ENCODE assay signal across 17 mouse cellular contexts in the genomic region with DNA sequence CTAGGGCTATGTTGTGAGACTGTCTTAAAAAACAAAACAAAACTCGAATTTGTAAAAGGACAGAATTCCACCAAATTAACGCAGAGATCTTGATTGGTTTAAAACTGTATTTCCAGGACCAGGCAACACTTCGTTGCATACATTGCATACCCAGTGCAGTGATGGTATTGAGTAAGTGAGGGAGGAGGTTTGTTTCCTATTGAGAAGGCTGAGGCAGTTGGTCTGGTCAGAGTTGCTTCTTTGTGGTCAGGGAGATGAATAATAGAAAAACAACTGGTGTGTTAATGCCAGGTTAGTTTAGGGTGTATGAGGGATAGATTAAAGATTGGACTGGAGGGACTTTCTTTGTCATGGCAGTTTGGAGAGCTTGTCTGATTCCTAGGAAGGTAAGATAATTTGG.
"Had no signal": no experiment of that assay in that cellular context is flagged by ENCODE, and none has a peak within 500 bp of the region (broad histone marks: within the 10 kb centered on the region; RNA-seq: fewer than 3 reads in every experiment).

No protein-coding gene starts in this region.

- H3K36me3 ChIP-seq: limb, embryonic 12.5 days; limb, embryonic 15.5 days; lung, embryonic 15.5 days had no signal

- H3K4me3 ChIP-seq: left cerebral cortex, adult 2 months; limb, embryonic 12.5 days; limb, embryonic 15.5 days; lung, embryonic 15.5 days; midbrain, embryonic 12.5 days had no signal

- H3K27me3 ChIP-seq: limb, embryonic 12.5 days; limb, embryonic 15.5 days; lung, embryonic 15.5 days; midbrain, embryonic 12.5 days had no signal

- ATAC-seq: liver, postnatal 0 days; midbrain, embryonic 16.5 days had no signal

- DNase-seq: kidney, adult 18-20 months; kidney, adult 9 months; kidney, postnatal 14 days; kidney, postnatal 4 days; layer of hippocampus, adult 9-11 months; liver, postnatal 0 days; lung, postnatal 10 days; lung, postnatal 36 days; thymus, adult 18-20 months; thymus, postnatal 36 days had no signal

- H3K9me3 ChIP-seq: limb, embryonic 12.5 days; limb, embryonic 15.5 days; lung, embryonic 15.5 days; midbrain, embryonic 12.5 days had no signal

- H3K27ac ChIP-seq: left cerebral cortex, adult 2 months; limb, embryonic 12.5 days; limb, embryonic 15.5 days; liver, embryonic 14.5 days; lung, embryonic 15.5 days; midbrain, embryonic 12.5 days had no signal
